13 mouse cellular contexts compared by ENCODE assay signal in genomic region chr15:10680514-10680913, GRCm38 (mm10).
"Had no signal": no experiment of that assay in that cellular context is flagged by ENCODE, and none has a peak within 500 bp of the region (broad histone marks: within the 10 kb centered on the region; RNA-seq: fewer than 3 reads in every experiment).

No protein-coding gene starts in this region.

- DNase-seq: kidney, adult 9 months; kidney, postnatal 14 days; kidney, postnatal 4 days; liver, postnatal 0 days; lung, embryonic 14.5 days; midbrain, embryonic 14.5 days; thymus, adult 2 months; thymus, postnatal 14 days; thymus, postnatal 4 days had no signal

- H3K4me3 ChIP-seq: megakaryocyte, embryonic 14.5 days had no signal

- H3K27ac ChIP-seq: liver, embryonic 14.5 days had no signal

- H3K4me2 ChIP-seq: liver, embryonic 11.5 days; lung, embryonic 14.5 days; midbrain, embryonic 11.5 days had no signal

- ATAC-seq: liver, postnatal 0 days had no signal

- H3K27me3 ChIP-seq: megakaryocyte, embryonic 14.5 days had no signal

- H3K9me3 ChIP-seq: megakaryocyte, embryonic 14.5 days had no signal

- H3K9ac ChIP-seq: liver, embryonic 14.5 days; liver, postnatal 0 days; lung, embryonic 14.5 days had no signal
